Mouse (Mus musculus): Measurements from ENCODE around the gene Yif1a. TPM values are rescaled to one million over a fixed set of nuclear protein-coding genes. Genes with fewer than 3 reads are reported as not detected.

Yif1a gene
- total RNA-seq, 1 experiment from 2014 or later: 10.4 TPM

GRCm38 (mm10) chr19:5108271-5108575, 19.9 kb downstream of the Yif1a start:
- no peak for ATAC-seq (replicated peaks; ENCODE audit: insufficient number of reproducible peaks, low FRiP score, low TSS enrichment, poor library complexity, severe bottlenecking)

GRCm38 (mm10) chr19:5108702-5109101, 20.4 kb downstream of the Yif1a start:
- ATAC-seq (replicated peaks; ENCODE audit: insufficient number of reproducible peaks, low FRiP score, low TSS enrichment, poor library complexity, severe bottlenecking): no peak

GRCm38 (mm10) chr19:5109659-5110453, 21.5 kb downstream of the Yif1a start:
- ATAC-seq (replicated peaks; ENCODE audit: insufficient number of reproducible peaks, low FRiP score, low TSS enrichment, poor library complexity, severe bottlenecking): no peak

GRCm38 (mm10) chr19:5113783-5114182, 25.4 kb downstream of the Yif1a start:
- no peak for ATAC-seq (replicated peaks; ENCODE audit: insufficient number of reproducible peaks, low FRiP score, low TSS enrichment, poor library complexity, severe bottlenecking)

- ATAC-seq (replicated peaks; ENCODE audit: insufficient number of reproducible peaks, low FRiP score, low TSS enrichment, poor library complexity, severe bottlenecking): peak; percentile 76
Observed at GRCm38 (mm10) chr19:5117494-5118383, 29.4 kb downstream of the Yif1a start.

- ATAC-seq (replicated peaks; ENCODE audit: insufficient number of reproducible peaks, low FRiP score, low TSS enrichment, poor library complexity, severe bottlenecking): 0 out of 2 replicates have a peak, but pooled peaks have one; percentile 7
Observed at GRCm38 (mm10) chr19:5118384-5118698, 30.0 kb downstream of the Yif1a start, which contains the start of gene Klc2. Klc2 (minus strand) TSS chr19:5118560.

- no peak for ATAC-seq (replicated peaks; ENCODE audit: insufficient number of reproducible peaks, low FRiP score, low TSS enrichment, poor library complexity, severe bottlenecking)
Observed at GRCm38 (mm10) chr19:5122492-5122891, 34.2 kb downstream of the Yif1a start.

- ATAC-seq (replicated peaks; ENCODE audit: insufficient number of reproducible peaks, low FRiP score, low TSS enrichment, poor library complexity, severe bottlenecking): no peak
Observed at GRCm38 (mm10) chr19:5123241-5123640, 34.9 kb downstream of the Yif1a start.

- ATAC-seq (replicated peaks; ENCODE audit: insufficient number of reproducible peaks, low FRiP score, low TSS enrichment, poor library complexity, severe bottlenecking): no peak
Observed at GRCm38 (mm10) chr19:5124055-5124614, 35.8 kb downstream of the Yif1a start.

- ATAC-seq (replicated peaks; ENCODE audit: insufficient number of reproducible peaks, low FRiP score, low TSS enrichment, poor library complexity, severe bottlenecking): no peak
Observed at GRCm38 (mm10) chr19:5129770-5130169, 41.4 kb downstream of the Yif1a start.

GRCm38 (mm10) chr19:5131237-5131636, 42.9 kb downstream of the Yif1a start:
- ATAC-seq (replicated peaks; ENCODE audit: insufficient number of reproducible peaks, low FRiP score, low TSS enrichment, poor library complexity, severe bottlenecking): no peak

GRCm38 (mm10) chr19:5139640-5140039, 51.3 kb downstream of the Yif1a start:
- ATAC-seq (replicated peaks; ENCODE audit: insufficient number of reproducible peaks, low FRiP score, low TSS enrichment, poor library complexity, severe bottlenecking): 0 out of 2 replicates have a peak, but pooled peaks have one; percentile 24

Other genes starting within 250 kb of the Yif1a start
- 18.7 to 42.7 TPM (median 33.6 TPM) in 3 replicates for gene Ccs, start 249.2 kb upstream of the Yif1a start, total RNA-seq (2017)
- gene Ccdc87, start 249.2 kb upstream of the Yif1a start, total RNA-seq (2017): not detected in 3 replicates
- gene Ctsf, start 233.4 kb upstream of the Yif1a start, total RNA-seq (2017): 0.39 TPM in 1 of 3 replicates, not detected in the others
- 0.10 to 1.7 TPM in 2 of 3 replicates, not detected in the other for gene Actn3, start 210.6 kb upstream of the Yif1a start, total RNA-seq (2017)
- 5.2 to 12.4 TPM (median 10.3 TPM) in 3 replicates for gene Zdhhc24, start 209.9 kb upstream of the Yif1a start, total RNA-seq (2017)
- 0.29 TPM in 1 of 3 replicates, not detected in the others for gene Bbs1, start 181.9 kb upstream of the Yif1a start, total RNA-seq (2017)
- 38.4 to 56.8 TPM (median 49.0 TPM) in 3 replicates for gene Dpp3, start 160.3 kb upstream of the Yif1a start, total RNA-seq (2017)
- not detected in 3 replicates for gene Peli3, start 145.4 kb upstream of the Yif1a start, total RNA-seq (2017)
- gene Mrpl11, start 126.4 kb upstream of the Yif1a start, total RNA-seq (2017): 17.6 to 27.9 TPM (median 17.8 TPM) in 3 replicates
- gene Npas4, start 98.2 kb upstream of the Yif1a start, total RNA-seq (2017): not detected in 3 replicates
- gene Slc29a2, start 64.7 kb upstream of the Yif1a start, total RNA-seq (2017): 0.97 TPM in 1 of 3 replicates, not detected in the others
- gene B4gat1, start 49.7 kb upstream of the Yif1a start, total RNA-seq (2017): 5.1 to 6.9 TPM in 2 of 3 replicates, not detected in the other
- 4.3 TPM in 1 of 3 replicates, not detected in the others for gene AC124502.3, start 49.6 kb upstream of the Yif1a start, total RNA-seq (2017)
- 16.6 to 60.3 TPM (median 46.3 TPM) in 3 replicates for gene Brms1, start 47.2 kb upstream of the Yif1a start, total RNA-seq (2017)
- 0.19 to 0.68 TPM (median 0.21 TPM) in 3 replicates for gene Rin1, start 38.1 kb upstream of the Yif1a start, total RNA-seq (2017)
- not detected in 3 replicates for gene Cd248, start 20.5 kb upstream of the Yif1a start, total RNA-seq (2017)
- gene Tmem151a, start 3.0 kb upstream of the Yif1a start, total RNA-seq (2017): 0.67 to 7.8 TPM (median 3.3 TPM) in 3 replicates
- gene Cnih2, start 10.0 kb downstream of the Yif1a start, total RNA-seq (2017): 0.32 TPM in 1 of 3 replicates, not detected in the others
- 87.3 to 123 TPM (median 101 TPM) in 3 replicates for gene Rab1b, start 18.5 kb downstream of the Yif1a start, total RNA-seq (2017)
- 9.2 to 25.6 TPM (median 17.2 TPM) in 3 replicates for gene Klc2, start 30.0 kb downstream of the Yif1a start, total RNA-seq (2017)
- 11.1 to 32.0 TPM (median 19.2 TPM) in 3 replicates for gene Pacs1, start 184.6 kb downstream of the Yif1a start, total RNA-seq (2017)
- 229 to 250 TPM (median 247 TPM) in 3 replicates for gene Sf3b2, start 206.9 kb downstream of the Yif1a start, total RNA-seq (2017)
- not detected in 3 replicates for gene Gal3st3, start 209.8 kb downstream of the Yif1a start, total RNA-seq (2017)
- gene Catsper1, start 247.2 kb downstream of the Yif1a start, total RNA-seq (2017): not detected in 3 replicates

All from monocyte, adult 5-6 weeks (primary cell).